Mouse (Mus musculus): ENCODE results near the gene Olfr18.
"Not testable (repeated sequence)": the region's sequence is repeated elsewhere in the genome, so short reads cannot be mapped to it uniquely, and the experiment has no call there.

Gene Olfr18

DNA sequence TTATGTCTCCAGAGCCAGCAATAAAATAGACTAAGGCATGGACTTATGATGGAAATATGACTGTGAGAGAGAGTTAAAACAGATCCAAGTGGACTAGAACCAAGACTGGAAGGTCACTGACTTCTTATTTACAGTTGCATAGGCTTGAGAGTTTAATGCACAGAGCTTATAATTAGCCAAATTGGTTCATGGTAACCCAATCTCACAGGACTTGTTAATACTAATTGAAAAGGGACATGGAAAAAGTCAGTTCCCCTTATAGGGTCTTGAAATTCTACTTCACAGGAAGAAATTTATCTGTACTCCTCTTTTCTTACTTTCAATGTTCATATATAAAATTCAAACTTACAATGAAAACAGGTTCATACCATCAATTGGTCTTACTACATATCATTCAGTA is at the start of gene Olfr18:
Olfr18 (minus strand) TSS at position 101 of the 400 bp plus-strand sequence.
- no peak for DNase-seq

DNA sequence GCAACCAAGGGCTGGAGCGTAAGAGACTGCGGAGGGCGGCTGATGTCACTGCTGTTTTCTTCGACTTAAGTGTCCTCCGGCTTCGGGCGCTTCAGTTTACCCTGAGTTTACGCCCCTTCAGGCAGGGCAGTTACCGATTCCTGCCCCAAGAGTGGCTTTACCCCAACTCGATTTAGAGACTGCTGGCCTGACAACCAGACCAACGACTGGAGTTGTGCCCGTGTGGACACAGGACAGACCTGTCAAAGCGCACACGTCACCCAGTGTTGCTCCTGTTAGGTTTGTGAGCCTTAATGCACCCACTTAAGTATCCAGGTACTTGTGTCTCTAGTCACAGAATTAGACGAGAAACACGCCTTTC is 49.4 kb upstream of the Olfr18 start:
- peak; percentile 4 for DNase-seq

DNA sequence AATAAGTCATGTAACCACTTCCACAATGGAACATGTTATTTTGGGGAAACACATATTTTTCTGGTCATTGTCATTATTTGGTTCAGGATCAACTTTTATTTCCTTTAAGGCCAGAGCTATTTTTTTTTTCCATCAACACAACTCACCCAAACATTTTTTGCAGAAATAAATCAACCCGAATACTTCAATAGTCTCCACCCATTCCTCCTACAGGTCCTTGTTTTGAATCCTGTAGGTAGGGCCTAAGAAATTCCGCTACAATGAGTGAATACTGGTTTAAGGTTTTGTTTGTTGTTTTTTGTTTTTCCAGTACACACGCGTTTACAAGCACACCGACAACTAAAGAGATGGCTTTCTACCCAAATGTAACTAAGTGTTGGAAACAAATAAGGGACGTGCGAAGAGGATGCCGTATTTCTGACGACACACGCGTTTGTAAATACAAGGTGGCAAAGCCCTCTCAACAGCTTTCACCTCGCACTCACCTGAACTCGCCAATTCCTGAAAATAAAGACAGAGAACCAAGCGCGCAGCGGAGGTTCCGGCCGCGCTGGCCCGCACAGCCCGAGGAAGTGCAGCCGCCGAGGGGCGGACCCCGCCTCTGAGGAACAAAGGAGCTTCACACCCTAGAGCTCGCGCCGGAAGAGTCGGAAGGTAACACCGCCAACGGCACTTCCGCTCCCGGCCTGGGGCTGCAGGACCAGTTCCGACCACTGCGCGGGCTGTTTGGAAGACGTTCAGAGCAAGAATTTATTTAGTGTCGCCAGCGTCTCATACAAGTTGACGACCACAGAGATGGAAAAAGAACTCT is 48.8 kb upstream of the Olfr18 start, which contains the start of gene Zfp560:
Zfp560 (minus strand) TSS at position 646 of the 811 bp plus-strand sequence.
- peak; percentile 89 for DNase-seq

DNA sequence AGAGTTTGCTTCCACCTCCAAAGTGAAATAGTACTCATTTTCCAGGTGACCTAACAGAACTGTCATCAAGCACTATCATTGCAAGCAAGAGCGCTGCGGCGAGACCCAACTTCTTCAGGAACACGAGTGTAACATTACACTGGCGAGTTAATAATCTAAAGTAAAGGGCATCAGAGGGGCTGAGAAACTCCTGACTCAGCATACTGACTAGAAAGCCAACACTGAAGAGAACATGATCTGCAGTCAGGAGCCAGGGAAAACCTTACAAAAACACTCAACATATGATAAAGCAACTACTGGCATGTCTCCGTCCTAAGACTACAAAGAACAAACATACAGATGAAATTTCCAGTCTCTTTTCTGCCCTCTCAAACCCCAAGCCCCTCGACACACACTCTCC is 47.8 kb upstream of the Olfr18 start:
- DNase-seq: no peak

DNA sequence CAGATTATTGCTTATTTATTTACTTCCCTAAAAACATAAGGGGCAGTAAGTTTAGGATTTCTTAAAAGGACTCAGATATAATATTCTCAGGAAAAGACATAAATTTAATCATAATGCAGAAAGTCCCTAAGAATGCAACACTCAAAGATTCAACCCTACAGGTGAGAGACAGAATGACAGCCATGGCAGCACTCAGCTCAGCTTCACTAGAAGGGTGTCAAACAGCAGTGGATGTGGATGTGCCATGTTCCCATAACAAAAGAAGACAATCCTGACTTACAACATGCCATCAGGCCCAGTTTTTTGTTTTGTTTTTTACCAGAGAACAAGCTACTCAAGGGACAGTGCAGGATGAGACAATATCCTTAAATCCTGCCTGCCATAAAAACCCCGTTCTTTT is 38.8 kb upstream of the Olfr18 start:
- DNase-seq: no peak

DNA sequence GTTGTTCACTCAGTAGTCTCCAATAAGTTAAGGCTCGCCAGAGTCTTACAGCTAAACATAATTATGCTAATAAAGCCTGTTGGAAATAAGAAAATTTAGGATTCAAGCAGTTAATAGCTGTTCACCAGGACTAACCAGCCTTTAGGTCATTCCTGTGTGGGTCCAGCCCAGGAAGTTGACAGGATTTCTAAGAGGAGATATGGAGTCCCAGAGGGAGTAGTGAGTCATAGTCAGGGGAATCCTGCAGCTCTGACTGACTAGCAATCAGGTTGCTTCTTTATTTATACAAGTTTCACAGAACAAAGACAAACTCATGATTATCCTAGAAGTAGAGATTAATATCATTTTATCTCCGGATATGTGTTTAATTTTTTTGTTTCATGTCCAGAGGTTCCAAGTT is 31.4 kb upstream of the Olfr18 start:
- DNase-seq: no peak

DNA sequence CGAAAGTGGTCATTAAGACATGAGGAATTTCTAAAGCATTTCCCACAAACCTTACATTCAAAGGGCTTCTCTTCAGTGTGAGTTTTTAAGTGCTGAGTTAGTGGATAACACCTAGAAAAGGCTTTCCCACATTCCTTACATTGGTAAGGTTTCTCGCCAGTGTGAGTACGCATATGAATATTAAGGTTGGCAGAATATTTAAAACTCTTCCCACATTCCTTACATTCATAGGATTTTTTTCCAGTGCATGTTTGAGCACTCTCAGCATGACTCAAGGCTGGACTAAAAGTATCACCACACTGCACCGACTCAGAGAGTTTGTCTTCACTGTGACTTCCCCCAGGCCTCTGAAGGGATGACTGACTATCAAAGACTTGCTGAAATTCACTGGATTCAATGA is 12.6 kb upstream of the Olfr18 start:
- no peak for DNase-seq

DNA sequence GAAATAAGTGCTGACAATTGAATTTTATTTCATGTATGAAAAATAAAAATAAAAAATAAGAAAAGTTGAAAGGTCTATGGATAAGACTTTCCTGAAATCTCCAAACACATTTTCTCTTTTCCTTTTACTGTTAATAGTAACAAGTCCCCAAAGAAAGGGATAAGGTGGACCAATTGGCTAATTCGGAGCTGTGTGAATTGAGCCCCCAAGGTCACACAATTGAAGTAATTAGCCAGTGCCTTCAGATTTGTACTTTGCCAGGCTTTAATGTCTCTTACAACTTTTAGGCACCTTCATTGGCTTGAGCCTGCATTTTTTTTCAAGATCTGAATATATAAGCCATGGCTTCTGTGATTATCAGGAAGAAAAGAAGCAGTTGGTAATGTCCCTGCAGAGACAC is 37.7 kb downstream of the Olfr18 start, which contains the start of gene Olfr873:
Olfr873 (plus strand) TSS at position 301 of the 400 bp plus-strand sequence.
- DNase-seq: no peak

DNA sequence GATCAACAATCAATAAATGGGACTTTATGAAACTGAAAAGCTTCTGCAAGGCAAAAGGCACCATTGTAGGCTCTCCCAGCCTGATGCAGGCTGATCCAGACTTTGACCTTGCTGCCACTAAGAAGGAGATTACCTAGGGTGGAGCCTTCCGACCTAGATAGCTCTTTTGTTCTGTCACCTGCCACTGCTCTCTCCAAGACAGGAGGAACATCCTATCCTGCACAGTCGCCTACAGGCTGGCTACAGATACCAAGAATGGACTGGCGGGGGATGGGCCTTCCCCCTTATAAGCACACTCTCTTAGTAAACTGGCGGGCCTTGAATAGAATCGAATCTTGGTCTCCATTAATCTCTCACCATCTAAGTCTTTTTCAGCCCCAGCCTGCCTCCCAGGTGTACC is 40.3 kb downstream of the Olfr18 start:
- not testable (repeated sequence) for DNase-seq

DNA sequence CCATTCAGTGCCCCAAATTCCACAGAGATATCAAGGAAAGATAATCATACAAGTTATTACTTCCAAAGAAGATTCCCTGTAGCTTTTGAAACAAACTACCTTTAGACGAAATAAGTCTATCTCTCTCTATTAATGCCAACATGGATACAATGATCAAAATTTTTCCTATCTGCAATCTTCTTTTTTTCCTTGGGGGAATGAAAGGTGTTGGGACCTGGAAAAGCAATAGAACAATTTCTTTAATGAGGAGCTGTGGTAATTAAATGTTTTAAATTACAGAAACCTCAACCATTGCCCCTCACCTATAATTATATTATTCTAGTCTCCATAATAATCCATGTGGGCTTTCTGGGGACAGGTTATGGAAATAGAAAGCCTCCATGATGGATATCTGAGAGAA is 53.8 kb downstream of the Olfr18 start, which contains the start of gene Olfr39:
Olfr39 (plus strand) TSS at position 301 of the 400 bp plus-strand sequence.
- DNase-seq: no peak
